Mouse (Mus musculus): ENCODE data around the gene Mfsd4b3.

Mfsd4b3 gene

GRCm38 (mm10) chr10:39912616-39913015 lies 47.3 kb downstream of the Mfsd4b3 start:
- no peak for DNase-seq

- no peak for DNase-seq
Observed at GRCm38 (mm10) chr10:39908768-39909441, 51.0 kb downstream of the Mfsd4b3 start.

DNA sequence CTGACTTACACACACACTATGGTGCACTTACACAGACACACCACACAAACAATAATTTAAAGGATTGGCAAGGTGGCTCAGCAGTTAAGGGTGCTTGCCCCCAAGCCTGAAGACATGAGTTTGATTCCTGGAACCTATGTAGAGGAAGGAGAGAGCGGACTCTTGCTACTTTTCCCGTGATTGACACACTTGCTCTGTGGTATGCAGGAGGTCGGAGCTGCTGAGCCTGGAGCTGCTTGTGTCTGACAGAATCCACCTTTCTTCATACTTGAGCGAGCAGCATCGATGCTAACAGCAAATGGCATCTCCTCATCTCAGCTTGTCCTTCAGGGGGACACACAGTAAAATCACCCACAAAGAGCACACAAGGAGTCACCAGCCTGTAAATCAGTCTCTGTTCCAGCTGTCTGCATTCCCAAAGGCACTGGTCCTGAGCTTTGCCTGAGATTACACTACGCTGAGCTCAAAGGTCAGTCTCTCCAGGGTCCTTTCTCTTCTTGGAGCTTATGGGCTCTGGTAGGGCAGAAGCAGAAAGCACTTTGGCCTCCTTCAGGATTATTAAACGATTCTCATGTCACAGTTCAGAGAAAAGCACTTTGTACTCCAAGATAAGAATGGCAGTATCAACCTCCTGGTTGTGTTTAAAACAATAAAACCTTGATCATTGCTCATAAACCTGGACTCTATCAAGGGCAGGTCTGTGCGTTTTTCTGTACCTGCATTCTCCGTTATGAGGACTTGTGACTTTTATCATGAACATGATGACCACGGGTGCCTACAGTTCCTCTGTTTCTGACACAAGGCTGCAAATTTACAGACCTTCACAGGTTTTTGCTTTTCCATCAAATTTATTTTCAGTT lies 52.9 kb downstream of the Mfsd4b3 start:
- DNase-seq: no peak

DNA sequence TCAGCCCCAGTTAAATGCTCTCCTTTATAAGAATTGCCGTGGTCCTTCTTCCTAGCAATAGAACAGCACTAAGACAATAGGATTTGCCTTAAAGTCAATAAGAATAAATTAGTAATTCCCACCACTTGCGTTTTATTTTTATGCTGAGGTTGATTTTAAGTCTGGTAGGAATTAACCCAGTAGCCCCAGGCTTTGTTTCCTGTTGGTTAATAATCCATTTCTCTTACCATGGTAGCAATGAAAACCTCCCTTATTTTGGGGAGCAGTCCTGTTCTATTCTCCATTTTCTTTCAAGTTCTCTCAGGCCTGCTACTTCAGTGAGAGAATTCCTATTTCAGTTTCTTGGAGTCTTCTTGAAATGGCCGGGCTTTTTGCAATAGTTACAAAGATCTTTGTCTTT lies 55.8 kb downstream of the Mfsd4b3 start:
- no peak for DNase-seq

DNA sequence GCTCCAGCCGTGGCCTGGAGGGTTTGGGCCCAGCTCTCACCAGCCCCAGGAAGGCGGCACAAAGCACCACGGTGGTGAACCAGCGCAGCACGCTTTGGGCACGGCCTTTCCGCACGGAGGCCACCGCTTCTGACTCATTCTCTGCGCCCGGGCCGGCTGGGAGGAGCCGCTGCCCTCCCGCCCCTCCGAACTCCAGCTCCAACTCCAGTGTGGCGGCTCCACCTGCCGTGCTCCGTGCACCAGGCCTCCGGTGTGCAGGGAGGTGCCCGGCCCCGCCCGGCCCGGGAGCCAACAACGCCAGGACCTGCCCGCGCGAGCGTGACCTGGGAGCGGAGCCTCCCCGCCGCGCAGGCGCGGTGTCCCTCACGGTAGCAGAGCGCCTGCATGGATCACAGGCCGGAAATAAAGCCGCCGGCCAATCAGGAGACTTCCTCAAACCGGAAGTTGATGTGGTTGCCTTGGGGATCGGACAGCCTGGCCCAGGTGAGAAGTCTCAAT lies 61.0 kb downstream of the Mfsd4b3 start, which contains the start of gene Mfsd4b4:
Mfsd4b4 (minus strand) TSS at position 365 of the 498 bp plus-strand sequence.
- DNase-seq: peak; percentile 83

Data from thymus, postnatal 25 days (tissue).